Mouse (Mus musculus): ENCODE measurements around the gene H2-T3. TPM values are rescaled to one million over a fixed set of nuclear protein-coding genes. Genes with fewer than 3 reads are reported as not detected.
"Not testable (repeated sequence)": the region's sequence is repeated elsewhere in the genome, so short reads cannot be mapped to it uniquely, and the experiment has no call there.

H2-T3 gene
- total RNA-seq, 2 experiments from 2014 or later: 0.59 TPM; not detected in 1

GRCm38 (mm10) chr17:36136299-36136848, 53.7 kb downstream of the H2-T3 start:
- intact Hi-C loops (cut with DNase I): loop anchor here (10.0 kb wide), 1 partner anchor 72 kb away; no protein-coding TSS in a partner anchor
- DNase-seq: not testable (repeated sequence)

Other genes starting within 250 kb of the H2-T3 start
- 10 to 100 TPM; 64.3 to 70.2 TPM for gene Abcf1, start 220.5 kb downstream of the H2-T3 start, total RNA-seq (2021)
- gene Gnl1, start 210.4 kb downstream of the H2-T3 start, total RNA-seq (2021): 10 to 100 TPM; 16.6 to 18.7 TPM
- 1 to 10 TPM; 1.7 to 3.4 TPM for gene Prr3, start 210.1 kb downstream of the H2-T3 start, total RNA-seq (2021)
- 1 to 10 TPM in 1 of 2 experiments, under 1 TPM in 1; 0.84 to 2.1 TPM for gene H2-T24, start 169.7 kb downstream of the H2-T3 start, total RNA-seq (2021)
- gene H2-T23, start 157.4 kb downstream of the H2-T3 start, total RNA-seq (2021): 1 to 10 TPM; 7.7 to 8.3 TPM
- gene H2-T22, start 147.5 kb downstream of the H2-T3 start, total RNA-seq (2021): 1 to 10 TPM; 7.1 to 8.0 TPM
- gene Gm6034, start 147.3 kb downstream of the H2-T3 start, total RNA-seq (2021): not detected
- gene Gm11127, start 131.9 kb downstream of the H2-T3 start, total RNA-seq (2021): 1 to 10 TPM; 1.5 to 2.1 TPM
- gene Gm19684, start 68.6 kb downstream of the H2-T3 start, total RNA-seq (2021): not detected
- gene Gm7030, start 60.9 kb downstream of the H2-T3 start, total RNA-seq (2021): not detected
- gene Gm8909, start 21.8 kb downstream of the H2-T3 start, total RNA-seq (2021): not detected
- gene Rpp21, start 67.8 kb upstream of the H2-T3 start, total RNA-seq (2021): 10 to 100 TPM; 34.5 to 39.6 TPM
- 1 to 10 TPM; 4.0 to 5.9 TPM for gene Trim39, start 82.0 kb upstream of the H2-T3 start, total RNA-seq (2021)
- gene H2-M10.2, start 96.2 kb upstream of the H2-T3 start, total RNA-seq (2021): not detected
- not detected for gene H2-M10.1, start 135.9 kb upstream of the H2-T3 start, total RNA-seq (2021)
- not detected for gene H2-M10.3, start 178.1 kb upstream of the H2-T3 start, total RNA-seq (2021)